Mouse (Mus musculus) neural tube, embryonic 12.5 days (tissue): Measurements from ENCODE around the gene Kif5c. TPM values are rescaled to one million over a fixed set of nuclear protein-coding genes. Genes with fewer than 3 reads are reported as not detected.

Experiments
- ATAC-seq: fragments of 200-750 bp; cut with Nextera tagmentation; 2 replicates; pipeline ENCODE4 v1.8.0; 2017; ENCODE audit warnings: low read depth, mild to moderate bottlenecking, moderate TSS enrichment, moderate library complexity; ENCODE audit not compliant: low FRiP score
- H3K27ac ChIP-seq: fragments of 300-500 bp; sonication (generic); 2 replicates; pipeline ENCODE4 v1.5.1; 2016
- H3K27me3 ChIP-seq: fragments of 300-500 bp; sonication (generic); replicated peaks from 2 replicates; pipeline ENCODE4 v1.6.1; 2016; ENCODE audit warnings: mild to moderate bottlenecking
- H3K36me3 ChIP-seq: fragments of 300-500 bp; sonication (generic); 2 replicates; pipeline ENCODE4 v1.6.1; 2016; ENCODE audit warnings: mild to moderate bottlenecking
- H3K4me1 ChIP-seq: fragments of 300-500 bp; sonication (generic); 2 replicates; pipeline ENCODE4 v1.6.1; 2016
- H3K4me2 ChIP-seq: fragments of 300-500 bp; sonication (generic); replicated peaks from 2 replicates; pipeline ENCODE4 v1.6.1; 2016; ENCODE audit warnings: mild to moderate bottlenecking
- H3K4me3 ChIP-seq: fragments of 300-500 bp; sonication (generic); 2 replicates; pipeline ENCODE4 v1.5.1; 2016
- H3K9ac ChIP-seq: fragments of 300-500 bp; sonication (generic); 2 replicates; pipeline ENCODE4 v1.6.1; 2016; ENCODE audit warnings: mild to moderate bottlenecking
- H3K9me3 ChIP-seq: fragments of 300-500 bp; sonication (generic); 2 replicates; pipeline ENCODE4 v1.6.1; 2016; ENCODE audit warnings: mild to moderate bottlenecking
- WGBS: fragments of 180-500 bp; shearing (Covaris S2); methylation state at CpG from one replicate; pipeline ENCODE4 v1.1.7; 2016; 5-methylcytosine and 5-hydroxymethylcytosine counted together
- polyA plus RNA-seq: library from polyadenylated mRNA; unstranded; fragments of >200 nt; fragmentation: Nextera tagmentation; extraction: Ambion mirVana; gene quantifications from 2 replicates; pipeline ENCODE4 v1.2.1, GENCODE M21; 2016

The Kif5c gene
- polyA plus RNA-seq, result 165 and 168 TPM in 2 replicates

DNA sequence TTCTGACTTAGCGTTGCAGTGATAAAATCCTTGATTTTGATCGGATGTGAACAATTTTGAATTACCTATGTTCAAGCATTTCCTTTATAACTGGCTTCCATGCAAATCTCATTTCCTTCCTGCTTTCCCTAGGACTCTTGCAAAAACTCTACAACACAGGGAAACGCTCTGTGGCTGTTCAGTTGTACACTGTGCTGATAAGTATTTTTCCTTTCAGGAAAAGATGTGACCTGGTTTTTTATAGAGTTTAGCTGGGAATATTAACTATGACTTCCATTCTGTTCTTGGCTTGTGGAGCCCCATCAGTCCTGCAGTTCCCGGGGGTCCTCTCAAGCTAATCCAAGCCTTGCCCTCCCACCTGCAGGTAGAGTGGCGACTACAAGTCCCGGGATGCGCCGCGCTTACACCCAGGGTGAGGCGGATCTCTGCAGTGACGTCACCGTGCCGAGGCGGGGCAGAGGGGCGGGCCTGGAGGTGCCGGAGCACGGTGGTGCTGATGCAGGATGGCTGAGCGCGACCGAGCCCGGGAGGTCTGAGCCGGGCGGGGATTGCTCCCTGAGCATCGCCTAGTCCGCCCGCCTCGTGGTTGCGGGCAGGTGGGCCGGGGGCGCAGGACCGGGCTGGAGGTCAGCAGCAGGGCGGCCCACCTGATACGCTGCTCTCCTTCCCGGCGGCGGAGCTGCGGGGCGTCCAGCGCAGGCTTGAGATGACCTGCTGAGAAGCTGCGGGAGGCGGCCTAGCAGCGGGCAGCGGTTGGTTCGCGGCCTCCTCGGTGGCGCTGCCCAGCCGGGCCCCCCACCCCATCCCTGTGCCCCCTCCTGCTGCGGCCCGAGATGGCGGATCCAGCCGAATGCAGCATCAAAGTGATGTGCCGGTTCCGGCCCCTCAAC is at the start of gene Kif5c:
Gene Kif5c (plus strand): TSS at position 470 of the 890 bp plus-strand sequence.
- ATAC-seq, result peak; percentile 97
- 6% methylated on average over 54 of the region's 54 CpGs for WGBS
- Histone ChIP-seq H3K27ac (peak within 1 kb of the TSS; percentile 67), H3K4me2 (peak within 1 kb of the TSS; percentile 66), H3K4me1 (peaks cover 12% of the 10 kb centered on the region; the same call in 1 of the 2 replicates), H3K9ac (peak within 1 kb of the TSS; percentile 88), H3K4me3 (peak within 1 kb of the TSS; percentile 87), H3K9me3 (no peaks in the 10 kb centered on the region), H3K36me3 (peaks cover 9% of the 10 kb centered on the region), H3K27me3 (no peaks in the 10 kb centered on the region)

- Histone ChIP-seq H3K4me3 (no peak overlapping the region; the same call in 1 of the 2 replicates), H3K9me3 (no peaks in the 10 kb centered on the region), H3K4me2 (no peak overlapping the region), H3K36me3 (no peaks in the 10 kb centered on the region), H3K4me1 (peaks cover 12% of the 10 kb centered on the region), H3K9ac (no peak overlapping the region), H3K27ac (no peak overlapping the region), H3K27me3 (no peaks in the 10 kb centered on the region)
- ATAC-seq, result no peak
- WGBS, result 71% methylated on average over 16 of the region's 16 CpGs
Observed at GRCm38 (mm10) chr2:49569862-49570777, 49.0 kb upstream of the Kif5c start.

DNA sequence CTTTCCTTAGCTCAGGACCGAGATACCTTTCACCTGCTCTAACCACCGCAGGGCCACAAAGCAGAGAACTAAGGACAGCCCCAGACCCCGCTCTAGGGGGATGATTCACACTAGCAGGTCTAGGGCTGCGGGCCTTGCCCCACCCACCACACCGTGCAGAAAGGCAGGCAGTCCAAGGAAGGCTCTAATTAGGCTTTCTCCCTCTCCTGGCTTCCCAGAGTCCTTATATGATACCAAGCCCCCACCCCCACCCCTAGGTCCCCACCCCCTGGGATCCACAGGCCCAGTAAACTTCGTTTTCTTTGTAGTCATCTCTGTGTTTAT is 48.4 kb upstream of the Kif5c start:
- 50% methylated on average over 6 of the region's 6 CpGs for WGBS
- H3K9me3 ChIP-seq, result no peaks in the 10 kb centered on the region
- no peak overlapping the region for H3K4me2 ChIP-seq
- no peak overlapping the region for H3K27ac ChIP-seq
- H3K4me3 ChIP-seq, result no peak overlapping the region
- H3K36me3 ChIP-seq, result no peaks in the 10 kb centered on the region
- ATAC-seq, result no peak
- H3K9ac ChIP-seq, result no peak overlapping the region
- H3K4me1 ChIP-seq, result peaks cover 12% of the 10 kb centered on the region
- no peaks in the 10 kb centered on the region for H3K27me3 ChIP-seq

DNA sequence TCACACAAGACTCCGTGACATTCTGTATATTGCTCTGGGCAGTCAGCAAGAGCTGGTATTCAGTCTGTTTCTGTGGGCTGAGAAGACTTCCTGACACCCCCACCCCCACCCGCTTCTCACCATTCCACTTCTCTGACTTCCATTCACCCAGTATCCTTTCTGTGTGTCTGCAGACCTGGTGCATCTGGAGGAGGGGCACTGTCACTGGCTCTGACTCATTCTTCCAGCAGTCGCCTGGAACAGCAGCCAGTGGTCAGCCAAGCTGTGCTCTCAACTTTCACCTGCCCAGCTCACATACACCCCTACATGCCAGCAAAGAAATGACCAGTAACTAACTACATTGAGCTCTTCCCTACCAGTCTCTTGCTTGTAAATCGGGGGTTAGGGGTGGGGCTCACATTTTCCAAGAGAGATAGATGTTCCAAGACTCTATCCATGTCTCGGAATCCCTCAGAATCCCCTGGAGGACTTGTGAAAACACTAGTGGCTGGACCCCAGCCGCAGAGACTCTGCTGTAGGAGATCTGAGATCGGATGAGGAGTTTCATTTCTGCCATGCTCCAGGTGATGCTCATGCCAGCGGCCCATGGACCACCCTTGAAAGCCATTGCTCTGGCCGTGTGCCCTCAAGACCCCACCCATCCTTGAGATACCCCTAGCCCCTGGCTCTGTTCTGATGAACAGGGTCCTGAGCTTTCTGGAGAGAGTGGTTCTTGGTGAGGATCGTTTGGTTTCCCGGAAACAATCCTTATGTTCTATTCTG is 47.8 kb upstream of the Kif5c start:
- H3K27me3 ChIP-seq, result no peaks in the 10 kb centered on the region
- H3K27ac ChIP-seq, result no peak overlapping the region
- no peak overlapping the region for H3K4me3 ChIP-seq
- no peaks in the 10 kb centered on the region for H3K36me3 ChIP-seq
- WGBS, result 78% methylated on average over 11 of the region's 11 CpGs
- H3K4me1 ChIP-seq, result peaks cover 12% of the 10 kb centered on the region
- peak overlapping the region; percentile 36; the same call in 1 of the 2 replicates for H3K4me2 ChIP-seq
- peak; percentile 36; the same call in 1 of the 2 replicates for ATAC-seq
- no peaks in the 10 kb centered on the region for H3K9me3 ChIP-seq
- H3K9ac ChIP-seq, result no peak overlapping the region

GRCm38 (mm10) chr2:49572111-49572642 is 46.9 kb upstream of the Kif5c start:
- Histone ChIP-seq H3K36me3 (no peaks in the 10 kb centered on the region), H3K4me1 (peaks cover 12% of the 10 kb centered on the region), H3K27ac (0 out of 2 replicates have a peak overlapping the region, but pooled peaks have one; percentile 2), H3K4me2 (peak overlapping the region; percentile 36), H3K9ac (no peak overlapping the region), H3K4me3 (no peak overlapping the region), H3K27me3 (no peaks in the 10 kb centered on the region), H3K9me3 (no peaks in the 10 kb centered on the region)
- ATAC-seq, result peak; percentile 62; the same call in 1 of the 2 replicates
- WGBS, result 59% methylated on average over 12 of the region's 12 CpGs

GRCm38 (mm10) chr2:49572684-49573083 is 46.4 kb upstream of the Kif5c start:
- WGBS, result 80% methylated on average over 9 of the region's 9 CpGs
- no peak overlapping the region for H3K4me2 ChIP-seq
- H3K9me3 ChIP-seq, result no peaks in the 10 kb centered on the region
- no peak overlapping the region for H3K27ac ChIP-seq
- no peak overlapping the region for H3K4me3 ChIP-seq
- no peaks in the 10 kb centered on the region for H3K36me3 ChIP-seq
- H3K9ac ChIP-seq, result no peak overlapping the region
- no peaks in the 10 kb centered on the region for H3K27me3 ChIP-seq
- no peak for ATAC-seq
- peaks cover 12% of the 10 kb centered on the region for H3K4me1 ChIP-seq

GRCm38 (mm10) chr2:49573282-49573681 is 45.8 kb upstream of the Kif5c start:
- Histone ChIP-seq H3K27me3 (no peaks in the 10 kb centered on the region), H3K36me3 (no peaks in the 10 kb centered on the region), H3K9me3 (no peaks in the 10 kb centered on the region), H3K27ac (no peak overlapping the region), H3K4me1 (peaks cover 12% of the 10 kb centered on the region), H3K4me3 (no peak overlapping the region), H3K4me2 (no peak overlapping the region), H3K9ac (no peak overlapping the region)
- no peak for ATAC-seq
- WGBS, result 83% methylated on average over 3 of the region's 3 CpGs

DNA sequence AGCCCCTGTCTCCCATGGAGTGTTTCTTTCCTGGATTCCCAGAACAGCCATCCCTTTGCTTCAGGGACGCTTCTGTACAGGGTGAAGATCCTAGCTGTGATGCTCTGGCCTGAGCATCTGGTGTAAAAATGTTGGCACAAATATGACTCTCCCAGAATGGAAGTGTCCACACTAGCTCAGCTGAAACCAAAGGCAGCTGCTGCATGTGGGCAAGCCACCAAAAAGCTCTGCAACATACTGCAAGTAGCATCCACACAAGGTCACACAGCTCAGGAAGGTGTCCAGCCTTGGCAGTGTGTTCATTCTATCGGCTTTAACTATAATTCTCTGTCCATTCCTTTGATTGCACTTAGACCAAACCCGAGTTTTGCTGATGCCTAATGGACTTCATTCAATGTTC is 38.5 kb upstream of the Kif5c start:
- H3K4me2 ChIP-seq, result no peak overlapping the region
- H3K27me3 ChIP-seq, result no peaks in the 10 kb centered on the region
- no peaks in the 10 kb centered on the region for H3K4me1 ChIP-seq
- no peak overlapping the region for H3K9ac ChIP-seq
- no peak overlapping the region for H3K4me3 ChIP-seq
- no peaks in the 10 kb centered on the region for H3K36me3 ChIP-seq
- ATAC-seq, result no peak
- H3K9me3 ChIP-seq, result no peaks in the 10 kb centered on the region
- no peak overlapping the region for H3K27ac ChIP-seq
- 91% methylated on average over 3 of the region's 3 CpGs for WGBS

DNA sequence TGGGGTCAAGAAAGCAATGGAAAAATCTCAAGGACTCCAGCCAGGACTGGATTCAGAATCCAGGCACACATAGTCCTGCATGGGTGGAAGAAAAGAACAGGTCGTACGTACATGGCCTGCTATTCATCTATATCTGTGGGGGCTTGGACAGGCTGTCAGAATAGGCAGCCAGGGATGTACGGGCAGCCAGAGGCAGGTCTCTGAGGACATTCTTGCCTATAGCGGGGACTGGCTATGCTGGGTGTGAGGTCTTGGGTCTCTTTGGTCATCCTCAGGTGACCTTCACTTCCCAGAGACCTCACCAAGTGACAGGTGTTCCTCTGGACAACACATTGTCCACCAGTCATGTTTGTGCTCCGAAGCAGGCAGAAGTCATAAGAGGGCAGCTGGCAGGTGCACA is 36.6 kb upstream of the Kif5c start:
- H3K9me3 ChIP-seq, result no peaks in the 10 kb centered on the region
- ATAC-seq, result no peak
- no peak overlapping the region for H3K4me2 ChIP-seq
- no peaks in the 10 kb centered on the region for H3K4me1 ChIP-seq
- H3K9ac ChIP-seq, result no peak overlapping the region
- WGBS, result 90% methylated on average over 5 of the region's 5 CpGs
- H3K27ac ChIP-seq, result no peak overlapping the region
- no peak overlapping the region for H3K4me3 ChIP-seq
- no peaks in the 10 kb centered on the region for H3K27me3 ChIP-seq
- H3K36me3 ChIP-seq, result no peaks in the 10 kb centered on the region

DNA sequence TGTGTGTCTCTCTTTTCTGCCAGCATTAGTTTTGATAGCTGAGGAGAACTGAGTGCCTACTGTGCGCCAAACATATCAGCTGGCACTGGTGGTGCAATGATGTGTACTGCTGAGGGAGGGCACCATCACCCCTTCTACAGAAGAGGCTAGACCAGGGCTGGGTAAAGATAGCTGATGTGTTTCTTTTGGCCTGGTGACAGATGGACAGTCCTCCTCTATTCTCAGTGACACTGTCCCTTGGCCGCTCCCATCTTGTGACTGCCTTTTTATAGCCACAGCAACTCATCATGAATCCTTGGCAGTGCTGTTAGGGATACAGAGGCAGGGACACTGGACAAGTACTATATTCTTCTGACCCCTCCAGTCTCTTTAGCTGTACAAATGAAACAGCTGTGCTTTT is 35.8 kb upstream of the Kif5c start:
- WGBS, result 93% methylated on average over 2 of the region's 2 CpGs
- Histone ChIP-seq H3K4me1 (no peaks in the 10 kb centered on the region), H3K9ac (no peak overlapping the region), H3K36me3 (no peaks in the 10 kb centered on the region), H3K27ac (no peak overlapping the region), H3K4me2 (no peak overlapping the region), H3K9me3 (no peaks in the 10 kb centered on the region), H3K27me3 (no peaks in the 10 kb centered on the region), H3K4me3 (no peak overlapping the region)
- no peak for ATAC-seq

DNA sequence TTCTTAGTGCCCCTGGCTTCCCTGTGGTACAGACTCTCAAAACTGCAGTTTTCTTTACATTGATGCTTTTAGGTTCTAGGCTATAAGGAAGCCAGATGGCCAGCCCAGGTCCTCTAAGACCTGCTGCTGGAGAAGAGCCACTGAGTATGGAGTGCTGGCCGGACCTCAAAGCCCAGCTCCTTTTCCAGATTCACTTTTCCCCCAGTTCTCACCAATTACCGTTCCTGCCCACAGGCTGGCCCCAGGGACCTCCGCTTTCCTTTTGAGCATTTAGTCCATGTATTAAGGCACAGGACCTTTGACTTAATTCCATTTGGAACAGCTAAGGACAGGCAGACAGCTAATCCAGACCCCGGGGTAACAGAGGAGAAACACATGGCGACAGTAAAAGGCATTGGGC is 28.6 kb upstream of the Kif5c start:
- ATAC-seq, result no peak

More for the DNA sequence above, 28.6 kb upstream of the Kif5c start:
- Histone ChIP-seq H3K9me3 (no peaks in the 10 kb centered on the region), H3K9ac (no peak overlapping the region), H3K4me3 (no peak overlapping the region), H3K27me3 (no peaks in the 10 kb centered on the region), H3K36me3 (no peaks in the 10 kb centered on the region), H3K27ac (no peak overlapping the region), H3K4me2 (no peak overlapping the region), H3K4me1 (no peaks in the 10 kb centered on the region)
- 85% methylated on average over 5 of the region's 5 CpGs for WGBS
